Mouse (Mus musculus): ENCODE data around the gene Abca17.

The Abca17 gene

DNA sequence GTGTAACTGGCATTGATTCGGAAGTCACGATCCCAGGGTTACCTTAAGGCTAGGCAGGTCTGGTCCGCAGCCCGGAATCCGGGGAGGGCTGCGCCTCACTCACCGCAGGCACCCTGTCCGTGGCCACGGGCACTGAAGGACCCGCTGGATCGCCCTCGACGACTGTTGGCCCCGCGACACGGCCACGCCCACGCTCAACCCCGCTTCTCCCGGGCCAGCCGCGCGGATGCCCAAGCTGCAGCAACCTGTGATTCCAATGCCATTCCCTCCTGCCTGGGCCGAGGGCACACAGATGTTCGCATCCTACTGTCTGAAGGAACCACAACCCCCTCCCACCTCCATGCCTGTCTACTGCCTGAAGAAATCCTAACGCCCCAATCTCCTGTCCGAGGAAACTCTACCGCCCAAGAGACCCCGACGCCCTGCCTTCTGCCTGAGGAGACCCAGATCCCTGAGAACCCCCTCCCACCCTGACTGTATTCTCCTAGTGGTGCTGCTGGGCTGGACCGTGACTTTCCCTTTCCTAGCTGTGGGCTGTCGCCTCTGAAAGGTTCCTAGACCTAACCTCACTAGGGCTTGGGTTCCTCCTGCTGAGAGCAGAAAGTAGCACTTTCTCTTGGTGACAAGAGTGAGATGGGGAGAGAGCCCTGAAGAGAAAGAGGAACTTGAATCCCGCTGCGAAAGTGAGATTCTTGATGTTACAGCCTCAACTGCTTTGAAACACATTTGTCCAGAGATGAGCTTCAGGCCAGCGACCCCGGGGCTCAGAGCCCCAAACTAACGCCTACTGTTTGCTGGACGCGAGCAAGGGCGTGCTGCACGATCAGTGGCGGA lies at the start of gene Abca17:
TSS of gene Abca17 (minus strand) at position 143 of the 834 bp plus-strand sequence.
- DNase-seq, result peak; percentile 47 to 61

DNA sequence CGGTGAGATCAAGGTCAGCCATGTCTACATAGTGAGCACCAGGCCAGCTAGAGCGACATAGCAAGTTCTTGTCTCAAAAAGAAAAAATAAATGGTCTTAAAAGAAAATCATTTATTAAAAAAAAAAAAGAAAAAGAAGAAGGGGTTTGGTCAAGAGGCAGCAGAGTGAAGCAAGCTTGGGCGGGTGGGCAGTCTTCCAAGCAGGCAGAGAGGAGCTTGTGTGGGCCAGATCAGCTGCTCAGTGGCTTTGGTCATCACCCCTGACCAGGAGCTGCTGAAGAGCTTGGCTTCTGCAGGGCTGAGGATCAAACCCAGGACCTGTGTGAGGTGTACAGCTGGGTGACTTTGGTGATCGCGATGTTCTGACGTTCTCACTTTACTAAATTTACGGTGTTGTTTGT lies 43.6 kb upstream of the Abca17 start:
- peak; percentile 40 to 67 for DNase-seq

DNA sequence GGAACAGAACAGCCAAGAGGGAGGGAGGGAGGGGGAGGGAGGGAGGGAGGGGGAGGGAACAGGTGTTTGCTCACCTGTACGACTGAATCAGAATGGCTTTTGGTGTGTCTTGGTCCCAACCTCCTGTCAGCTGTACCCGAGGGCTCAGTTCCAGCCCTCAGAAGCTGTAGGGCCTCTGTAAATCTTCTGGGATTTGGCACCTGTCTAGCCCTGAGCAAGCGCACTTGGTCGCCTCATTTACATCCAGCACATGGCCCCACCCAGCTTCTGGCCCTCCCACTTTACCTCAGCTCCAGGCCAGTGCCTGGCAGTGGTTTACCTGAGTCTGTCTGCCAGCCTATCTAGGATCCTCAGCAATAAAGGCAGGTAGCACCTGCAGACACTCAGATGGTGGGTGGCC lies 42.7 kb upstream of the Abca17 start:
- no peak for DNase-seq

DNA sequence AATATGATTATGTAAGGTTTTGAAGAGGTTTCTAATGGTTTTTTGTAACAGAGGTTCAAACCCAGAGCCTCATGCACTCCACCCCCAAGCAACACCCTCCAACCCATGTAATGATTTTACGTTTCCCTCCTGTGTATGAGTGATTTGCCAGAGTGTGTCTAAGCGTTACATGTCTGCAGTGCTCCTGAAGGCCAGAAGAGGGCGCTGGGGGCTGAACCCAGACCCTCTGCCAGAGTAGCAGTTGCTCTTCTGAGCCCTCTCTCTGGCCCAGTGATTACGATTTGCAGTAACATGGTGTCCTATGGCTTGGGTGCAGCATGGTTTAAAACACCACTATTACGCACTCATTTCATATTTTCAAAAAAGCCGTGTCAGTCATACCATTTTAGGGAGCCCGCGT lies 40.3 kb upstream of the Abca17 start:
- DNase-seq, result no peak

DNA sequence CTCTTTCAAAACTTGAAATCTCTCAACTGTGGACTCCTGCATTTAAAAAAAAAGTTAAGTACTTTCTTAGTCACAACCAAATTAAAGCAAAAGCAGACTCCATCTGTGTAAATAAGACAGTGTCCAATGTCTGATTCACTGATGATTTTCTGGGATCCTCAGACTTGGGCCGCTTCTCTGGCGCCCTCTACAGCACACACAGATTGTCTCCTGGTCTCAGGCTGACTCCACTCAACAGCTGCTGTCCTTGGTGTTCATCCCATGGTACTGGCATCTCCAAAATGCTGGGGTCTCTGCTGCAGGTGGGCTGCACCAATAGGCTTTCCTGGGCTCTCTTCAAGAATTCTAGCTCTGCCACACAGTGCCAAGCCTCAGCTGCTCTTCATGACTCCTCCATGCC lies 39.0 kb upstream of the Abca17 start:
- peak; percentile 43 to 65 for DNase-seq

DNA sequence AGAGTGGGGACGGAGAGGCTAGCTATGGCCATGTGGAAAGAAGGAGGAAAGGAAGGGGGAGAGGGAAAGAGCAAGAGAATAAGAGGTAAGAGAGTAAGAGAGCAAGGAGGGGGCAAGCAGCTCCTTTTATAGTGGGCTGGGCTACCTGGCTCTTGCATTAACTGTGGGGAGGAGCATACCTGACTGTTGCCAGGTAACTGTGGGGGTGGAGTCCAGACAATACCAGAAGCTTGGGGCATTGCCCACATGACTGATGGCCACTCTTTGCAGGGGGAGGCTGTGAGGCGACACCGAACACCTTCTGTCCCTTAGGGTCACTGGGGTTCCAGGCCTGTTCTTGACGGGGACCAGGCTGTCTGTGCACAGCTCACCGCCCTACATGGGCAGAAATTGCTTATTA lies 37.8 kb upstream of the Abca17 start:
- no peak for DNase-seq

DNA sequence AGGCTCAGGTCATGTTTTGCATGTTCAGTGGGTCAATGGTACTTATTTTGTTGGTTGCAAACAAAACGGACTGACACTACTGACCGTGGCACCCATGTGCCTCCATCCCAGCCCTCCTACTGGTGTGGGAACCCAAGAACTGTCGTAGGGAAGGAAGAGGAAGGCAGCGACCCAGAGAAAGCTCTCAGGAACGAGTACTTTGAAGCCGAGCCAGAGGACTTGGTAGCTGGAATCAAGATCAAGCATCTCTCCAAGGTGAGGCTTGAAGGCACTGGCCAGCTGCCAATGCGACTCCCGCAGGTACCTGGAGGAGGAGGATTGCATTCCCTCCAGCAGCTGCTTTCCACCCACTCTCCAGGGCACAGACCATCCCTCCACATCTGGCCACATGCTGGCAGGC lies 32.9 kb upstream of the Abca17 start:
- DNase-seq, result peak; percentile 61 to 82

DNA sequence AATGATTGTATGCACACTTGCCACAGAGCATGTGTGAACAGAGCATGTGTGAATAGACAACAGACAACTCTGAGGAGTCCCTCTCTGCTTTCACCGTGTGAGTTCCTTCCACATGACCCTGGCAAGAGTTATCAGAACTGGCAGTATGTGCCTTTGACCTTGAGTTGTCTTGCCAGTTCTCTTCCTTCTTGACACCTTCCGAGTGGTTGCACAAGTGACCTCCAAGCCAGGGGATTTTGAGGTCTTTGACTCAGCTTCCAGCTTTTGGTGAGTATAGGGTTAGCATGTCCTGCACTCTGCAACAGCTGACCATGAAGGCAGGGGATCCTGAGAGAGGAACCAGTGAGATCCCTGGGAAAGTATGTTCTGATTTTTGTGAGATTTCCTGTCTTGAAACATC lies 27.6 kb upstream of the Abca17 start:
- no peak for DNase-seq

DNA sequence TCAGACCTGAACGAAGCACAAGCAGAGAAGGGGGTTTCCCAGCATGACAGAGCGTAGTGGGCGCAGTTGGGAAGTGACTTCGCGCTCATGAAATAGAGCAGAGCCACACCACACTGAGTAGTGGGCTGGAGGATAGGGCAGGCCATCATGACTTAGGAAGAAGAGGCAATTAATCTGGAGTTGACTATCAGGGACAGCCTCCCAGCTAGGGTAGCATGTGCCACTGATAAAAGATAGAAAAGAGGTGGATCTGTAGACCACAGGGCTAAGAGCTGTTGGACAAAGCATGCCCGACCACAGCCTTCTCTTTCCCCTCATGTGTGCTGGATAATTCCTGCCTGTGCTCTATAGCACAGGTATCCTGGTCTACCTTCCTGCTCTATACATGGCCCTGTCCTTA lies 25.0 kb upstream of the Abca17 start:
- no peak for DNase-seq

DNA sequence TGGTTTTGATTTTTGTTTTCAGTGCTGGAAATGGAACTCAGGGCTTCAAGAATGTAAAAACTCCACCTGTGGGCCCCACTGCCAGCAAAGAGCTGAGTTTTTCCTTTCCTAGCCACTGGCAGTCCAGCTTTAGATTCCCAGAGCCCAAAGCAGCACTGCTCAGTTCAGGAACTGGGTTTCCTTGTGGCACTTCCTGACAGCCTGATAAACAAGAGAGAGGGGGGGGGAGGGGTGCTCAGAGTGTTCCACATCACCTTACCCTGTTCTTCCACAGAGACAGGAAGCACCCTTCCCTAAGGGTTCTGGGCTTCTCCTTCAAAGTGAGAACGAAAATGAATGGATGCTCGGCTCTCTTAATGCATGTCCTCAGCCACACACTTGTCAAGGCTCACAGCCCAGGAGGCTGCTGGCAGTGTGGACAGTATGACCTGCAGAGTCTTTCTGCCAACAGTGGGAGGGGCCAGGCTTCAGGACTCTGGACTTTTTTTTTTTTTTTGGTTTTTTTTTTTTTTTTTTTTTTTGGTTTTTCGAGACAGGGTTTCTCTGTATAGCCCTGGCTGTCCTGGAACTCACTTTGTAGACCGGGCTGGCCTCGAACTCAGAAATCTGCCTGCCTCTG lies 24.3 kb upstream of the Abca17 start:
- DNase-seq, result no peak

DNA sequence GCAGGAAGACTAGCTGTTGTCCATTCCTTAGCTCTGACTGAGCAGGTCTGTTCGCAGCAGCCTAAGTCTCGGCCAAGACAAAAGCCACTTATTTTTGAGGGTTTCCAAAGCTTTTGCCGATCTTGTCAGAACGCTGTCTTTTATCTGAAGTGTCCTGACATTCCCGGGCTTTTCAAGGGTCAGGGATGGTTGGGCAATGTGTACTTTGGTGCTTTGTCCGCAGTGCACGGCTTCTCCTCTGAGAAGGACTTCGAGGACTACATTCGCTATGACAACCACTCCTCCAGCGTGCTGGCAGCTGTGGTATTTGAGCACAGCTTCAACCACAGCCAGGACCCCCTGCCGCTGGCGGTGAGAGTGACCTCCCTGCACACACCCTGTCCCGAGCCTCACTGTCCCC lies 15.0 kb upstream of the Abca17 start:
- DNase-seq, result peak; percentile 65 to 83

DNA sequence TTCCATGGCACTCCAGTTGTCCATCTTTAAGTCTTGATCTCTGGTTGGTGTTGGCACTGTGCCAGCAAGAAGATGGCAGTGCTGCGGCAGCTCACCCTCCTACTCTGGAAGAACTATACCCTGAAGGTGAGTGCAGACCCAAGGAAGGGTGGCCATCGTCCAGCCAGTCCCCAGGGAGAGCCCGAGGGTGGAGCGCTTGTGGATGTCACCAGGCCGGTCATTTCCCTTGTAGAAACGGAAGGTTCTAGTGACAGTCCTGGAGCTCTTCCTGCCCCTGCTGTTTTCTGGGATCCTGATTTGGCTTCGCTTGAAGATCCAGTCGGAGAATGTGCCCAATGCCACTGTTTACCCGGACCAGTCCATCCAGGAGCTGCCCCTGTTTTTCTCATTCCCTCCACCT lies 13.6 kb upstream of the Abca17 start:
- DNase-seq, result no peak

DNA sequence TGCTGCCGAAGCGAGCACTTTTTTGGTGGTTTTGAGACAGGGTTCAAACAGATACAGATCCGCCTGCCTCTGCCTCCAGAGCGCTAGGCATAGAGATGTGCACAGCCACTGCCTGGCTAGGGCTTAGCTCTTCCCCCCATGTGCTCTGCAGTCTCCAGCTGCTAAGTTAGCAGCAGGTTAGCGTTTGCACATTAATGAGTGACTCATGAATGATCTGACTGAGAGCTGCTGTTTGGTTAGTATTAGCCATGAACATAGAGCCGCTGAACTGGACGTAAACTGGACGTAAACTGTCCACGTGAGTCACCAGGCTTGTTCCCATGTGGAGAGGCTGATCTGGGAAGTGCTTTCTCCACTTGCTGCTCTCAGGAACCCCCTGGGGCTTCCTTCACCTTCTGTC lies 11.7 kb upstream of the Abca17 start:
- no peak for DNase-seq

DNA sequence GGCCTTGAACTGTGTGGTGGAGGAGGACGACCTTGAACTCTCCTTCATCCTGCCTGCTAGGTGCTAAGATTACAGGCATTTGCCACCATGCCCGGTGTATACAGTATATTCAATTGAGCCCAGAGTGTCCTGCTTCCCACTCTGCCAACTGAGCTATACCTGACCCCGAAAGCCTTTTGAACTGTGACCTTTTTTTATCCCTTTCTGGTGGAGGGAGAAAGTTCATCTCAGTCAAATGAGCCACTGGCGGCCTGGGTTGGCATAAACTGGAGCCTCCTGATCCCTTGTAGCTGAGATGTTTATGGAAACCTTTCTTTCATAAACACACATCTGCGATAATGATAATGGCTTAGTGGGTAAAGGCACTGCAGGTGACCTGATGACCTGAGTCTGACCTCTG lies 10.4 kb upstream of the Abca17 start:
- DNase-seq, result no peak

DNA sequence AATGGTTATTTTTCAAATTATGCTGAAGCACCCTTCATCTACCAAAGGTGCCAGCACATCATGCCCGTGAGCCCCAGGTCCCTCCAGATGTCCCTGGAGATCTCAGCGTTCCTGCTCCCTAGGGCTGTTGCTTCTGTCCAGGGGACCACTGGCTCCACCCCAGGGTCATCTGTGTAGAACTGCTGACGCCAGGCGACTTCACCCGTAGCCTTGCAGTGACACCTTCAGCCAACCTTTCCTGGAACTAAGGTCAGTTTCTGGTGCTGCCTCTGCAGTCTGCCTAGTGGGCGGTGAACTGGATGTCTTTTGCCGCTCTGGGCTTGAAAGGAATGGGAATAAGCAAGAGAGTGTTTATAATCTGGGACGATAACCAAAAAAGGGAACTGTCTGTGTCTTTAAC lies 10.0 kb upstream of the Abca17 start:
- no peak for DNase-seq

DNA sequence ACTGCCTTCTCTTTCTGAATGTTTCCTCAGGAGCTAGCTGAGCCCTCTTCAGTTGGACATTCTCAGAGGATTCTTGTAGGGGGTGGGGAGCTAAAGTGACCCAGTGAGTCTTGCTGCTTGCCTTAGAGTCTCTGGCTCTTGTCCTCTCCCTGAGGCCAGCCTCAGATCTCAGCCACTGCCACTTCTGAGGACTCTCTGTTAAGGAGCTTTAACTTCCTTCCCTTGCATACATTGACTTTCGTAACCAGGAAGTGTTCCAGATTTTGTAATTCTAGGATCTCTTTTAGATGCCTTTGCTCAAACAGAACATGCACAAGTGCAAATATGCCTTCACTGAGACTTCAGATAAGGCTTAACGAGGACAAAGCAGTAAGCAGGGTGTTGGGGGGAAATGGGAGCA lies 9.0 kb upstream of the Abca17 start:
- DNase-seq, result peak; percentile 60 to 82

DNA sequence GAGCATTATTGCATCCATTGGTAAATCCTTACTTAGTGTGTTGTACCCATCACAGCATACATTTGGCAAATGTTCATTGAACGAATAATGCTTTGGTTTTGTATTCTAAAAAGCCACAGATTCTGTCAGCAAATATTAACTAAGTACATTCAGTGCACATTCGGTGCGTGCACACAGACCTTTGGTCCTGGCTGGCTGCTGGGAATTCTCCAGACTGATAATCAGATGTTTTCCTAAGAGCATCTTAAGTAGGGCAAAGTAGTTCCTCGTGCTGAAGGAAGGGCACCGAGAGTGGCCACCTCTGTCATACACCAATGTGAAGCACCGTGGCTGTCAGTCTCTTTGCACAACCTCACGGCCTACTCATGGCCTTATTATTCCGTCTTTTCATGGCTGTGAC lies 8.1 kb upstream of the Abca17 start:
- no peak for DNase-seq

DNA sequence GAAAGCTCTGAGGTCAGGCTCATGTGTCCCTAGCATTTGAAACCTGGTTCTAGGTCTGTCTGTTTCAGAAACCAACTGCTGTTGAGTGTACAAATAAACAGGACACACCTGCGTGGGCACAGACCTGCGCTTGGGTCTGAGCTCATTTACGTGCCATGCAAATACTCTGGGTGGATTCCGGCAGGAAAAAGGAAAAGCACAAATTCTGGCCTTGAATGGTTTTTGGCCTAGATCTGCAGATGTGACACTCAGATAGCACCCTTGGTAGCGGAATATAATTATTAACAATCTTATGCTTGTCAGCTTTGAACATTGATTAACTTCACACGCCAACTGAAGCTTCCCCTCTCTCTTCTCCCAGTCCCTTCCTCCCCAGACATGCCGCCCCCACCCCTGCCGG lies 4.4 kb upstream of the Abca17 start:
- DNase-seq, result no peak

DNA sequence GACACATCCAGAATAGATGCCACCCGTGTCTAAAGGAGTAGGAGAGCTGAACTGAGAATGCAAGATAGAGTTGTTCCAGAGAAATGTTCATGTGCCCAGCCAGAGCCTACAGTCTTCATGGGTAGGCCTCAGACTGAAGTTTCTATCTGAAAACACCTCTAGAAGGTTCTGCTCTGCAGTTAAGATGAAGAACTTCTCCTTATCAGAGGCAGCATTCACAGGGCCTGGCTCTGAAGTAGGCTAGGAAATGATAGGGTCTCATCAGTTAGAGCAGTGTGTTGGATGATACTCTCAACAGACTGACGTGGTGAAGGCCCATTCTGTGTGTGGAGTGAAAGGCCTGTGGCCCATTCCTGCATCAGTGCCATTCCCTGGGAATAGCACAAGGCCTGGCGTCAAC lies 3.1 kb upstream of the Abca17 start:
- no peak for DNase-seq

DNA sequence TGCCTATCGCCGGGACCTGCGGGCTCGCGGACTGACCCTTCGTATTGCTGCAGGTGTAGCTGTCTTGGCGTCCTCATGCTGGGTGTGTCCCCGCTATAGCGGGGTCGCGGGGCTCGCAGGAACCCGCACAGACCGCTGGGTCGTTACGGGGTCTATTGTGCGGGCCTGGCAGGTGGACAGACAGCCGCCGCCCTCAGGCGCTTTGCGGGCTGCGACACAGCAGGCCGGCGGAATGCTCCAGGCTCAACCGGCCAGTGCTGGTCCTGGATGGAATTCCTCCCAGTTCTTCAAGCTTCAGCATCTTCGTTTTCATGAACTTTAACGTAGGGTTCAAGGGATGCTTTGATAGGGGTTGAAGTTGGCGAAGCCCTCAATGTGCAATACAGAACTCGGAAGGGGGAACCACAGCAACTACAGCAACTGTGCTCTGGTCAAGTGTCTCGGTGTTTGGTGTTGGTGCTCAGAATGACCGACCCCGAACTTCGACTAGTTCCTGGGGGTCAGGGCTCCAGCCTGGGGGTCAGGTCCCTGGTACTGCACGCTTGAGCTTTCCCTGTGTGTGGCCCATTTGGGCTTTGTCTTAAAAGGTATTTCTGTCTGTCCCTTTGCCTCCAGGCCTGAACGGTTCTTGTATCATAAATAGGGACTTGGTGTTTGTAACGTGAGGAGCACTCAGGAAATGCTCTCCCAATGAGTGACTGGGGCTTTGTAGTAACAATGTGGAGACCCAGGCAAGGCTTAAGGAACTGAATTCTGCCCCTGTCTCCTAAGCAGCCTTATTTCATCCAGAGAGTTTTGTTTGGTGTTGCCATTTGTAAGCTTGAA lies 1.7 kb upstream of the Abca17 start:
- no peak for DNase-seq

DNA sequence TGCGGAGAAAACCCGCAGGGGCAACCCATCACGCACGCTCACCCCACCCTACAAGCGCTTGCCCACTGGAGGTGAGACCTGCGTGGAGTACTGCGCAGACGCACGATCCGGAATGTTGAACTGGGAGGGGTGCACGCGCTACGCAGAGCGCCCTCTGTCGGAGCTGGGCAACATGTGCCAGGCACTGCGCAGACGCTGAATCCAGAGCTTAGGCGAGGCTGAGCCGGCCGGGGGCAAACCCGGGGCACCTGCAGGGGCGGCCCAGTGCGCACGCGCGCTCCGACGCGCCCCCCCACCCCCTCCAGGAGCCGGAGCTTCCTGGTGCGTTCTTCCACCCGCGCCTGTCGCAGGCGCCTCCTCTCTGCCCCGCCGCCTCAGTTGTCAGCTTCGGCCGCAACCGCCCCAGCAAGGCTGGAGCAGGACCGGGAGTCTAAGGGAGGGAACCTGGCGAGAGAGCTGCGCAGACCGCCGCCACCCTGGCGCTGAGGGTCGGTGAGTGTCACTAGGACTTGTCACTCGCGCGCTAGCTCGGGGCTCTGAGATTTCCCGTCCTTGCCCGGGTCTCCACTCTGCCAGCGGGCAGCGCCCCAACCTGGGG lies 991 bp upstream of the Abca17 start, which contains the start of gene Abca3:
TSS of gene Abca3 (plus strand) at position 191 of the 598 bp plus-strand sequence.
- peak; percentile 97 for DNase-seq

DNA sequence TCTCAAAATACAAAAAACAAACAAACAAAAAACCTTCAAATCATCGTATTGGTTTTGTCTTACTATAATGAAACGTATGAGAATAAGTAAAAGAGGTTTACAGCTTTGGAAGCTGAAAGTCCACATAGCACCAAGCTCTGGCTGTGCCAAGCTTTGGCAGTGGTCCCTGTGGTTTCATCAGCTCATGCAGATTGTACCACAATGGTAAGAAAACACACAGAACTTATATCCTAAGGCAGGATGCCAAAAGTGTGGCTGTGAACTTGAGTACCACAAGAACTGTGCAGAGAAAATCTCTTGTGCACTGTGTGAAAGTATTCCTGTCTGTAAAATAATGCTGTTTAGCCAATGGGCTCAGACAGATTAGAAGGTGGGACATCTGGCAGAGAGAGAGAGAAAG lies 1.7 kb downstream of the Abca17 start:
- DNase-seq, result no peak

DNA sequence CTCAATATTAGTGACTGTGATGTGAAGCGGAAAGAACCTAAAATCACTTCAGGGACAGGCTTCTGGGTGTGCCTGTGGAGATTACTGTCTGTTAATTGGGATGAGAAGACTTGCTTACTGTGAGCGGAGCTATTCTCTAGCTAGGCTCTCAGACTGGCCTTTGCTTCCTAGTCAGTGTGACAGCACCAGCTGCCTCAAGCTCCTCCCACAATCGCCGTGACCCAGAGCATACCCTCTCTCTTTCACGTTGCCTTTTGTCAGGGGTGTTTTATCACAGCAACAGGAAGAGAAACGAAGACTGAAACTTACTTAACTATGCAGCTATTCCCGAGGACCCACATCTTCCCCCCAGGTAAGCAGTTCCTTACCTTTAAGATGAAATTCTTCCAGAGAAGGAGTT lies 4.0 kb downstream of the Abca17 start:
- DNase-seq, result no peak

All from lung, postnatal 4 days (tissue).